Mouse (Mus musculus): ENCODE results near the gene Olfr710.
"Not testable (repeated sequence)": the region's sequence is repeated elsewhere in the genome, so short reads cannot be mapped to it uniquely, and the experiment has no call there.

The Olfr710 gene

DNA sequence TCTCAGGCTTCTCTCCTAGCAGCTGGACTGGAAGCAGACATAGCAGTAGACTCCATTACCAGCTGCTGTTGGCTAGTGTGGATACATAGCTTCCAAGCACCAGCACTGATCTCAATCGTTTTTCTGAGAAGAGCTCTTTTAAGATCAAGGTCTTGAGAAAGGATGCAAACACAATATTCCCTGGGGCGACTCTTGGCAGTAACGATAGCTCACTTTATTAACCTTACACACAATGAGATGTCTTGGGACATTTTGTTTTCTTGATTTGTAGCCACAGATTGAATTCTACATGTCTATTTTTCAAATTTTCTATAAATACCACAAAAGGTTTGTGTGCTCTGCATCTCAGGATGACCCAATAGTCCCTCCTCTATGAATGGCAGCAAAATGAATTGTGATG, at the start of gene Olfr710:
TSS of gene Olfr710 (minus strand) at position 101 of the 400 bp plus-strand sequence.
- DNase-seq (ENCODE audit: low read depth in 1 of 2, low spot score in 2 of 2): no peak

- no peak for DNase-seq (ENCODE audit: low read depth in 1 of 2, low spot score in 2 of 2)
Measured at GRCm38 (mm10) chr7:106985236-106985635, 37.1 kb upstream of the Olfr710 start.

GRCm38 (mm10) chr7:106975353-106975752, 27.2 kb upstream of the Olfr710 start, which contains the start of gene Olfr711:
Gene Olfr711, minus strand, starts transcription at chr7:106975453.
- no peak for DNase-seq (ENCODE audit: low read depth in 1 of 2, low spot score in 2 of 2)

GRCm38 (mm10) chr7:106967503-106967902, 19.4 kb upstream of the Olfr710 start:
- not testable (repeated sequence) for DNase-seq (ENCODE audit: low read depth in 1 of 2, low spot score in 2 of 2)

- DNase-seq (ENCODE audit: low read depth in 1 of 2, low spot score in 2 of 2): no peak
Measured at GRCm38 (mm10) chr7:106963837-106964236, 15.7 kb upstream of the Olfr710 start, which contains the start of gene Olfr6. Gene Olfr6, minus strand, starts transcription at chr7:106963937.

DNA sequence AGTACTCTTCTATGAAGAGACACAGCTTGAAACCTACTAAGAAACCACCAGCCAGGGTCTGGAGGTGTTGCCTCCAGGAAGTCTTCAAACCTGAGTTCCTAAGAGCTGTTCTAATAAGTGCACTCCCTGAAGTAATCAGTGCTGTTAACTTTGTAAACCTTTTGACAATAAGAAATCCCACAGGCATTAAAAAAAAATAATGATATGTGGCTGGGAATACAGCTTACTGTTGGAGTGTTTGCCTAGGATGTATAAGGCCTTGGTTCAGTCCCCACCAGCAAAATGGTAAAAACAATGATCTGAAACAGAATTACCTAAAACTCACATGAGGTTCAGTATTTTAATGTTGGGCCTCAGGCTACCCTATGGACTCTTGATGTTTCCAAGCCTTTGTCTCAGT, 16.0 kb downstream of the Olfr710 start, which contains the start of gene Olfr709-ps1:
TSS of gene Olfr709-ps1 (minus strand) at position 101 of the 400 bp plus-strand sequence.
- DNase-seq (ENCODE audit: low read depth in 1 of 2, low spot score in 2 of 2): no peak

- not testable (repeated sequence) for DNase-seq (ENCODE audit: low read depth in 1 of 2, low spot score in 2 of 2)
Measured at GRCm38 (mm10) chr7:106920961-106921360, 27.2 kb downstream of the Olfr710 start.

DNA sequence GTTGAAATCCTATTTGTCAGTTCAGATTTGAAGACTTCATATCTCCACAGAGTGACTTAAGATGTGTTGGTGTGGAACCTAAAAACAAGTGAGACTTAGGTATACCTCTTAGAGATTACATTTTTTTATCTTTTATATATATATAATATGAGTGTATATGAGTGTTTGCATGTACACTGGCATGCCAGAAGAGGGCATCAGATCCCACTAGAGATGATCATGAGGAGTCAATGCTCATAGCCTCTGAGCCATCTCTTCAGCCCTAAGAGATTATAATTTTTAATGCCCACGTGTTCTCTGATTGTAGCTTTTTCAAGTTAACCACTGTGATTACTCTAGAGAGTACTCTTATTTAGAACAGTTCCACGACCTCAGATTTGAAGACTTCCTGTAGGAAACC, 40.4 kb downstream of the Olfr710 start, which contains the start of gene Olfr1532-ps1:
TSS of gene Olfr1532-ps1 (plus strand) at position 326 of the 400 bp plus-strand sequence.
- DNase-seq (ENCODE audit: low read depth in 1 of 2, low spot score in 2 of 2): no peak

DNA sequence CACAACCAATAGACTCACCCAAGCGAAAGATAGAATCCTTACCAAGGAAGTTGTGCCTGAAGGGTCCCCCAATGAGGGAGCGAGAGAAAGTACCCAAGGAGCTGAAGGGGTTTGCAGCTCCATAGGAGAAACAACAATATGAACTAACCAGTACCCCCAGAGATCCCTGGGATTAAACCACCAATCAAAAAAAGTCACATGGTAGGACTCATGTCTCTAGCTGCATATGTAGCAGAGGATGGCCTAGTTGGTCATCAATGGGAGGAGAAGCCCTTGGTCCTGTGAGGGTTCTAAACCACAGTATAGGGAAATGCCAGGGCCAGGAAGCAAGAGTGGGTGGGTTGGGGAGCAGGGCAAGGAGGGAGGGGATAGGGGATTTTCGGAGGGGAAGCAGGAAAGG, 47.0 kb downstream of the Olfr710 start, which contains the start of gene Olfr707:
TSS of gene Olfr707 (minus strand) at position 101 of the 400 bp plus-strand sequence.
- DNase-seq (ENCODE audit: low read depth in 1 of 2, low spot score in 2 of 2): not testable (repeated sequence)

Measured in monocyte, adult 2 months (primary cell).